Mouse (Mus musculus): ENCODE measurements around the gene Rtn4ip1. TPM values are rescaled to one million over a fixed set of nuclear protein-coding genes. Genes with fewer than 3 reads are reported as not detected.

Gene Rtn4ip1
- 10 to 100 TPM; 13.1 to 14.5 TPM for total RNA-seq (2021)

- intact Hi-C loops (cut with DNase I) = no loop called here
- DNase-seq (ENCODE audit: low spot score in 2 of 2) = peak; percentile 94 to 96
Measured at GRCm38 (mm10) chr10:43901578-43902194, at the start of gene Rtn4ip1, which contains the start of gene Qrsl1. Rtn4ip1 (plus strand) TSS chr10:43901807. Qrsl1 (minus strand) TSS chr10:43901745.

GRCm38 (mm10) chr10:43851898-43852297 is 49.7 kb upstream of the Rtn4ip1 start:
- DNase-seq (ENCODE audit: low spot score in 2 of 2) = no peak
- intact Hi-C loops (cut with DNase I) = no loop called here

GRCm38 (mm10) chr10:43855916-43856315 is 45.7 kb upstream of the Rtn4ip1 start:
- DNase-seq (ENCODE audit: low spot score in 2 of 2) = no peak
- intact Hi-C loops (cut with DNase I) = no loop called here

GRCm38 (mm10) chr10:43856351-43856750 is 45.3 kb upstream of the Rtn4ip1 start:
- DNase-seq (ENCODE audit: low spot score in 2 of 2) = peak in 1 of 2 experiments; percentile 16

GRCm38 (mm10) chr10:43870752-43871151 is 30.9 kb upstream of the Rtn4ip1 start:
- intact Hi-C loops (cut with DNase I) = no loop called here
- DNase-seq (ENCODE audit: low spot score in 2 of 2) = no peak

More at GRCm38 (mm10) chr10:43856351-43856750, 45.3 kb upstream of the Rtn4ip1 start:
- intact Hi-C loops (cut with DNase I) = no loop called here

- DNase-seq (ENCODE audit: low spot score in 2 of 2) = no peak
- intact Hi-C loops (cut with DNase I) = no loop called here
Measured at GRCm38 (mm10) chr10:43871458-43871857, 30.1 kb upstream of the Rtn4ip1 start.

GRCm38 (mm10) chr10:43887676-43888075 is 13.9 kb upstream of the Rtn4ip1 start:
- DNase-seq (ENCODE audit: low spot score in 2 of 2) = no peak
- intact Hi-C loops (cut with DNase I) = no loop called here

- DNase-seq (ENCODE audit: low spot score in 2 of 2) = no peak
- intact Hi-C loops (cut with DNase I) = no loop called here
Measured at GRCm38 (mm10) chr10:43888976-43889375, 12.6 kb upstream of the Rtn4ip1 start.

- no peak for DNase-seq (ENCODE audit: low spot score in 2 of 2)
- intact Hi-C loops (cut with DNase I) = no loop called here
Measured at GRCm38 (mm10) chr10:43892971-43893370, 8.6 kb upstream of the Rtn4ip1 start.

- no peak for DNase-seq (ENCODE audit: low spot score in 2 of 2)
- intact Hi-C loops (cut with DNase I) = no loop called here
Measured at GRCm38 (mm10) chr10:43896065-43896464, 5.5 kb upstream of the Rtn4ip1 start.

- DNase-seq (ENCODE audit: low spot score in 2 of 2) = no peak
- intact Hi-C loops (cut with DNase I) = no loop called here
Measured at GRCm38 (mm10) chr10:43898276-43898675, 3.3 kb upstream of the Rtn4ip1 start.

GRCm38 (mm10) chr10:43900883-43901570 is 580 bp upstream of the Rtn4ip1 start:
- no peak for DNase-seq (ENCODE audit: low spot score in 2 of 2)

GRCm38 (mm10) chr10:43904569-43904968 is 3.0 kb downstream of the Rtn4ip1 start:
- intact Hi-C loops (cut with DNase I) = no loop called here
- DNase-seq (ENCODE audit: low spot score in 2 of 2) = no peak

More at GRCm38 (mm10) chr10:43900883-43901570, 580 bp upstream of the Rtn4ip1 start:
- intact Hi-C loops (cut with DNase I) = no loop called here

- DNase-seq (ENCODE audit: low spot score in 2 of 2) = no peak
- intact Hi-C loops (cut with DNase I) = no loop called here
Measured at GRCm38 (mm10) chr10:43910032-43910872, 8.6 kb downstream of the Rtn4ip1 start.

GRCm38 (mm10) chr10:43910873-43911142 is 9.2 kb downstream of the Rtn4ip1 start:
- intact Hi-C loops (cut with DNase I) = no loop called here
- no peak for DNase-seq (ENCODE audit: low spot score in 2 of 2)

GRCm38 (mm10) chr10:43912236-43912635 is 10.6 kb downstream of the Rtn4ip1 start:
- intact Hi-C loops (cut with DNase I) = no loop called here
- DNase-seq (ENCODE audit: low spot score in 2 of 2) = no peak

GRCm38 (mm10) chr10:43916181-43916580 is 14.6 kb downstream of the Rtn4ip1 start:
- intact Hi-C loops (cut with DNase I) = no loop called here
- no peak for DNase-seq (ENCODE audit: low spot score in 2 of 2)

GRCm38 (mm10) chr10:43916737-43917136 is 15.1 kb downstream of the Rtn4ip1 start:
- no peak for DNase-seq (ENCODE audit: low spot score in 2 of 2)
- intact Hi-C loops (cut with DNase I) = no loop called here

GRCm38 (mm10) chr10:43918696-43919608 is 17.3 kb downstream of the Rtn4ip1 start:
- intact Hi-C loops (cut with DNase I) = loop anchor here (1.0 kb wide), 1 partner anchor 344 kb away; no protein-coding TSS in a partner anchor
- DNase-seq (ENCODE audit: low spot score in 2 of 2) = peak; percentile 75 to 86
